Mouse (Mus musculus) lung, adult 2 months (tissue): ENCODE measurements at regions not wholly inside any gene's neighbourhood (a gene's known extent, or its start where the extent isn't known, plus 50 kb on each side); places are given as distances from the start of the nearest gene placed in this dataset.

ENCODE experiments used
- CTCF ChIP-seq: fragments of 200-500 bp; IDR thresholded peaks from 2 replicates; pipeline ENCODE4 v1.5.1; 2011; ENCODE audit warnings: mild to moderate bottlenecking, low read length, control low read depth; ENCODE audit not compliant: insufficient read depth
- POLR2A ChIP-seq: fragments of 200-500 bp; IDR thresholded peaks from 2 replicates; pipeline ENCODE4 v1.6.1; 2011; ENCODE audit warnings: low read depth, mild to moderate bottlenecking, control low read depth, low read length, borderline replicate concordance; ENCODE audit errors: extremely low read depth

- TF ChIP-seq POLR2A (no peak), CTCF (no peak)
These were observed 311.7 kb downstream of the Fgf10 start for GRCm38 (mm10) chr13:118981196-118981810.
